Mouse (Mus musculus) cerebral cortex, adult 2 months (tissue): Measurements from ENCODE around the gene Malsu1.

Experiments used
- WGBS: fragments of 180-500 bp; shearing (Covaris S2); methylation state at CpG from one replicate; pipeline ENCODE4 v1.1.7; 2018; 5-methylcytosine and 5-hydroxymethylcytosine counted together

The Malsu1 gene

DNA sequence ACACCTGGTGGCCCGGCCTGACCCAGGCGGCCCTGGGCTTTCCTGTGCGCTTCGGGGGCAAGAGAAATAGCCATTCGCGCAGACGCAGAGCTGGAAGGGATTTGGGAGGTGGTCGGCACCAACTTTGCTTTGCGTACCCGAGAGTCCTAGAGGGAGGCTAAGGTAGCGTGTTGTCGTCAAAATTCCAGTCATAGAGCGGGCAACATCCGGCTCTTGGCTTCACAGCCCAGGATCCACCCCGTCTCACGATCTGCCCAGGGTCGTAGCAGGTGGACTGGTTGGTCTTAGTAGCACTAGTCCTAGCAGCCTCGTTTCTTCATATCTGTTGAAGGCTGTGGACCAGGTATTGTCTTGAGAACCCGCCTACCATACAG lies 509 bp downstream of the Malsu1 start:
- under 1% methylated on average over 19 of the region's 19 CpGs for WGBS

DNA sequence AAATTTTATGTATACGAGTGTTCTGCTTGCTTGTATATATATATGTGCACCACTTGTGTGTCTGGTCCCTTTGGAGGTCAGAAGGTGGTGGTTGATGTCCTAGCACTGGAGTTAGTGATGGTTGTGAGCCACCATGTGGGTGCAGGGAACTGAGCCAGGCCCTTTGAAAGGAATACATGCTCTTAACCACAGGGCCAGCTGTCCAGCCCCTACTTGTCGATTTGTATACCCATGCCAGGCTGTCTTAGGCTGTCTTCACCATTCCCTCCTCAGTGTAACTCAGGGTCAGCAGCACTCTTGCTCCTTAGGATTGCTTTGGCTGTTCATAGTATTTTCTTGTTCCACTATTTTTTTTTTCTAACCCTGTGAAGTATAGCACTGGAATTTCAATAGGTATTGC lies 4.3 kb downstream of the Malsu1 start:
- 73% methylated on average over 2 of the region's 2 CpGs for WGBS

DNA sequence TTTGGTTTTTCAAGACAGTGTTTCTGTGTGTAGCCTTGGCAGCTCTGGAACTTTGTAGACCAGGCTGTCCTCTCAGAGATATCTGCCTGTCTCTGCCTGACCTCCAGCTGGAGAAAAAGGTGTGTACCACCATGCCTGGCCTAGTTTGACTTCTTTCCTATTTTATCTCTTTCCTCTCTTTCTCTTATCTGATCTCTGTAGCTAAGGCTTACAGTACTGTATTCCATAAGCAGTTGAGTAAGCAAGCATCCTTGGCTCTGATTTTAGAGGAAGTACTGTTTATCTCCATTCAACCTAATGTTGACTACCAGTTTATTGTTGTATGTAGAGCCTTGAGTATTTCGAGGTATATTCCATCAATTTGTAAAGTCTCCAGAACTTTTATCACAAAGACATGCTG lies 5.7 kb downstream of the Malsu1 start:
- 76% methylated on average over 1 of the region's 1 CpGs for WGBS

DNA sequence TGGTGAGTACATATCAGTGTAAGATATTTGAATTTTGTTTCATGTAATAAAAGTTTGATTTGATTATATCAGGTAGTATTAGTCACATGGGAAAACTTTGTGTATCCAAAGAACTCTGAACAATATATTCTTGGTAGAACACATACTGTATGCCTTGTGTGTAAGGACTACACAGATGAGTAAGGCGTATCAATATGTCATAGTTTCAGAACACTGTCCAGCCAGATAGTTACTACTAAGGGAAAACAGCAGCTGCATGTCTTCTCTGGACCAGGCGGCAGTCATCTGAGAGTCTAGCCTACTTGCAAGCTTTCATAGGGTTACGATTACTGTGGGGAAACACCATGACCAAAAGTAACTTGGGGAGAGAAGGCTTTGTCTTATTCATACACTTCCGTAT lies 9.4 kb downstream of the Malsu1 start:
- 98% methylated on average over 4 of the region's 4 CpGs for WGBS

DNA sequence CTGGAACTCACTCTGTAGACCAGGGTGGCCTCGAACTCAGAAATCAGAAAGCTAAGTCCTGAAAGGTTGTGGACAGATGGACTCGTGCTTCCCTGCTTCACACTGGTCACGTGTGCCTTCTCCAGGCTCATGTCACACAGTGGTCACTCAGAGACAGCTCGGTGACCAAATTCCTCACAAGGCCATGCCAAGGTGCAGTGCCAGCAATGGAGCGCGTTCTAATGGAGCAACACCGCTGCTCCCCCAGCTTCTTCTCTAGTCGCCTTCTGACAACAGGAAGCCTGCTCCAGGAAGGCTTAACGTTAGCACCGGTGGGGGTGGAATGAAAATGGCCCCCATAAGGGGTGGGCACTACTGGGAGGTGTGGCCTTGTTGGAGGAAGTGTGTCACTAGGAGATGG lies 21.4 kb downstream of the Malsu1 start:
- 77% methylated on average over 10 of the region's 10 CpGs for WGBS

DNA sequence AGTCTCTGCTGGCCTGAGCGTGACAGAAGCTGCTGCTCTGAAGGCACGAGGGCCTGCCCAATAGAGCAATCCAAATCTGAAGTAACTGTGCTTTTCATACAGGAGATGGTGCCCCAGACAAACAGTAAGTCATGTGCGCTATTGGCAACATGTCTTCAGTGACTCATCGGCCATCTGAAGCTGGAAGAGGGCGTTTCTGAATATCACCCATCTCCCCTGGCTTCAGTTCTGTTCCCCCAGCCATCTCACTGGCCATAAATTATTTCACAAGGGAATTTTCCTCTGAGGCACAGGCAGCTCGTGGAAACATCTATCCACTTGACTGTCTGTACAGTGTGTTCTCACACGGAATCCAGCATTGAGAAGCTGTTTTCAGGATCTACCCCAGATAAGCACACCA lies 22.8 kb downstream of the Malsu1 start:
- 23% methylated on average over 7 of the region's 7 CpGs for whole genome bisulfite sequencing

DNA sequence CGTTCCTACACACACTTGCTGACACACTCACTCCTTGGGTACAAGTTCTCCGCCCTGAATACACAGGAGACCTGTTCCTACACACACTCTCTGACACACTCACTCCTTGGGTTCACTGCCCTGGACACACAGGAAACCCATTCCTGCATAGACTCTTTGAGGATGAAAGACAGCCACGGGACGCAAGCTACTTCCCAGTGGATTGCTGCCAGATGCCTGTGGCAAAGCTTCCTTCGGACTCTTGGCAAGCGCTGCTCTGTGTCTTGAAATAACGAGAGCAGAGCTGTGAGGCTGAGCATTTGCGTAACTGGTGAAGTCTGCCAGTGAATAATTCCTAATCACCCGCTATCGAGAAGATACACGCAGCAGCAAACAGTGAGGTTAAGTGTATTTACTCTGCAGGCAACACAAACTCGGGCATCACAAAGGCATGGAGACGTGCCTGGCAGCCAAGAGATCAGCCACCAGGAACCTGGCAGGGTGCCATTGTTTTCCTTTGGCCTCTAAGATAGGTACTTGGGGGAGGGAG lies 23.4 kb downstream of the Malsu1 start:
- WGBS, result 20% methylated on average over 13 of the region's 13 CpGs

DNA sequence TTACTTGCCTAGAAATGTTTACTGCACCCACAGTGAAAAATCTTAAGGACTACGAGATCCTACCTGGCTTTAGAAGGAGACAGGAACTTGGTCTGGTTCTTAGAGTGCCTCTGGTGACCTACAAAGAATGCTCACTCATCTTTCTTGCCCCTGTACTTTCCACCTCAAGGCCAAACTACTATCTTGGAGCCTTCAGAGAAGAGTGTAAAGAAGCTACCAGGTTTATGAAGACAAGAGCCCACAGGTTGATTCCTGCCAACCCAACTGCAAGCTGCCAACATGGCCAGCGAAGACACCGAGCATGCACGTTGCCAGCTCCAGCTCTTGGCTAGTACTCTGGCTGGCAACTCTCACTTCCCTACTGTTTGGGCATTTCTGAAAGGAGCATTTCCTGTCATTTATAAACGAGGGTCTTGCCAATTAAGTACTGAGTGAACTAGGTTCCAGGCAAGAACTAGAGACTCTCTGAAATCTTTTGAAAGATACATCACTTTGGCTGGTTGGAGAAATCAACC lies 24.1 kb downstream of the Malsu1 start:
- 38% methylated on average over 5 of the region's 5 CpGs for WGBS

DNA sequence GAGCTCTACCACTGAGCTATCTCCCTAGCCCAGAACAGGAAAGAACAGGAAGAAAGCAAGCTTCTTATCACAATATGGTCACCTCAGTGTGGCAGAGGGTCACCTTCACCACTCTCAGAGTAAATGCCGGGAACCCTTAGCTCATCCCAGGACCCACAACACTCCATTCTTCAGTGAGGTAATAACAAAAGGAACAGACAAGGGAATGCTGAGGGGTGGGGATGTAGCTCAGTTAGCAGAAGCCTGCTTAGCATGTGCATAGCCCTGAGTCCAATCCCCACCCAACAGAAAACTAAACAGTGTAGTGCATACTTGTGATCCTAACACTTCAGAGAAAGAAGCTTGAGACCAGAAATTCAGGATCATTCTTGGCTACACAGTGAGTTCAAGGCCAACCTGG lies 25.5 kb downstream of the Malsu1 start:
- 92% methylated on average over 1 of the region's 1 CpGs for WGBS

DNA sequence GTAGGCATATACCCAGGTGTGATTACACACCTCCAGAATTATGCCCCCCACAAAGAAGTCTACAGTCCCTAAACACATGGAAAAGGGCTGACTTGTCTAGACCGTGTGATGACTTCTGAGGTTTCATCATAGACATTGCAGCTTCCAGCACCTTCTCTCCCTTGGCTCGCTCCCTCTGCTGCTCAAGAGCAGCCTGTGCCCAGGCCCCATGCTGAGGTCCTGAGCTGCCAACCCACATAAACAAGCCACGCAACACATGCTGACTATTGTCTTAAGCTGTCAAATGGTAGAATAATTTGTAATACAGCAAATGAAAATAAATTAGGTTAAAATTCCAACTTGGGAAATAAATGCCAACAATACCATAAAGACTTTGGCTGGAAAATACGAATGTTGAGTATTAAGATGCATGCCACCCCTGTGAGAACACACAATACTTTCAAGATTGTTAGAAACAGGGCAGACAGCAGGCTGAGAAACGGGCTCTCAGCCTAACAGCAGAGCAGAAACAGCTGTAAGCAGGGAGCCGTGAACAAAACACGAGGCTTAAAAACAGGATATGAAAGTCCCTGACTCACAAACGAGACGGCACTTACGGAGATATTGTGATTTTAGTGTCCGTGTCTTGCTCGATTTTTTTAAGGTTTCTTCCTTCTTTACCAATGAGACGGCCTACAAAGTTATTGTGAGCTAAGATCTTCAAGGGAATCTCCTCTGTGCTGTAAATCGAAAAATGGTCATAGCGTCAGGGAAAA lies 33.3 kb downstream of the Malsu1 start:
- WGBS, result 77% methylated on average over 15 of the region's 15 CpGs

DNA sequence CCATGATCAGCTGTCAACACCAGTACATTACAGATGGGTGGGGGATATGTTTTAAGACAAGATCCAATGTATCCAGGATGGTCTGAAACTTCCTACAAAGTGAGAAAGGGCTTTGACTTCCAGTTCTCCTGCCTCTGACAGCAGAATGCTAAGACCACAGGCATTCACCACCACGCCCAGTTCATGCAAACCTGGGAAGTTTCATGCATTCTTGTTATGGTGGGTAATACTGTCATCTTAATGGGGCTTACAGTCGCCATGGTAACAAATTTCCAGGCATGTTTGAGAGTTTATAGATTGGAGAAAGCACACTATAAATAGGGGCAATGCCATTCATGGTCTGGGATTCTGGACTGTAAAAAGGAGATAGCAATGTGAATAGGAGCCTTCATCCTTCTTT lies 35.6 kb downstream of the Malsu1 start:
- WGBS, result 83% methylated on average over 2 of the region's 2 CpGs

DNA sequence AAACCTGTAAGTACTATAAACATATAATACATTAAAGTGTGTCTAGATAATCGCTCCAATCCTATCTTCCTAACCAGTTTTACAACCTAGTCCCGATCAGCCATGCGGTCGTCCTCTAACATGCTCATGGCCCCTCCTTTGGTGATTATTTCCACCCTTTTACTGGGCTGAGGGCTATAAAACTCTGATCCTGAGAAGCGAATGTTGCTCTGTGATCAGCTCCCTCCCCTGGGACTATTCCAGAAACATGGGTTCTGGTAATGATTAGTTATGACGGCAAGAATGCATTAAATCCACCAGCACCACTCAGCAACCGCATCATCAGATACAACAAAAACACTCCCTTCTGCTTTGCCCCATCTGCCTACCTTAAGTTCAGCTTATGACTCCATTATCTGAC lies 40.3 kb downstream of the Malsu1 start:
- WGBS, result 96% methylated on average over 7 of the region's 7 CpGs

DNA sequence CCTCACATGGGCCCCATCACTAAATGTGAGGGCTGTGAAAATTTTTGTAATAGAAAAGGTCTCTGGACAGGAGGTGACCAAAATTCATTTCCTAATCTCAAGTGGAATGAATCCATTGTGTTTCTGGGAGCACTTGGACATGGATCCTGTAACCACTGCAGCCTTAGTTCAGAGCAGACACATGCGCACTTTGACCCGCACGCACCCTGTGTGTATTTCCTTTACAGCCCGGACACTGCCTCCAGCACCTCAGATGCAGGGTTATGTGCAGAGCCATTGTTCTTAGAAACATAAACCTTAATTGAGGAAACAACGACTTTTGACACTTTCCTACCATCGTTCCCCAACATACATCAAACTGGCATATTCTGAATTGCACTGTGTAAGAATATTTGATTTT lies 40.9 kb downstream of the Malsu1 start:
- 92% methylated on average over 6 of the region's 6 CpGs for WGBS

DNA sequence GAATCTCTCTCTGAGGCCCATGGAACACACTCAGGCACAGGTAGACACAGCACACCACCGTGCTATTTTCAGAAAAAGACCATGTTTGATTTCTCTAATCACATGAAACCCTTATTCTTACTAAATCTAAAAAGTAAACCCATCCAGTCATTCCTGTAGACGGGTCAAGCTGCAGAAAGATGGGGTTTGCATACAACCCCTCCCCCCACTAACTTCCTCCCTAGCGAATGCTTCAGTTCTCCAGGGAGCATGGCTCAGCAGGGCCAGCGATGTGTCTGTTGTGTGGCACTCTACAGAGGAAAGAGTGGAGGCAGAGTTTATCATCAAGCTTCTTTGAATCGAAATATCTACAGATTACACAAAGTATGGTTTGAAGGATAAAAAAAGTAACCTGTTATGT lies 42.0 kb downstream of the Malsu1 start:
- WGBS, result 80% methylated on average over 5 of the region's 5 CpGs

DNA sequence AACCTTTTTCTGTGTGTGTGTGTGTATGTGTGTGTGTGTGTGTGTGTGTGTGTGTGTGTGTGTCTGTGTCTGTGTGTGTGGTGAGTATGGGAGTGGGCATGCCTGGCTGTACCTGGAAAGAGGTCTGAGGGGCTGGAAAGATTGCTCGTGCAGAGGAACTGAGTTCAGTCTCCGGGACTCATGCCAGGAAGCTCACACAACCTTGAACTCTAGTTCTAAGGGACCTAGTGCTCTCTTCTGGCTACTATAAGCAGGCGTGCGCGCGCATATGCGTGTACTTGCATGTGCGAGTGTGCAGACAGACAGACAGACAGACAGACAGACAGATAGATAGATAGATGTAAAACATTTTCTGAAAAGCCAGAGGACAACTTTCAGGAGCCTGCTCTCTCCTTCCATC lies 42.6 kb downstream of the Malsu1 start:
- 86% methylated on average over 8 of the region's 8 CpGs for WGBS

DNA sequence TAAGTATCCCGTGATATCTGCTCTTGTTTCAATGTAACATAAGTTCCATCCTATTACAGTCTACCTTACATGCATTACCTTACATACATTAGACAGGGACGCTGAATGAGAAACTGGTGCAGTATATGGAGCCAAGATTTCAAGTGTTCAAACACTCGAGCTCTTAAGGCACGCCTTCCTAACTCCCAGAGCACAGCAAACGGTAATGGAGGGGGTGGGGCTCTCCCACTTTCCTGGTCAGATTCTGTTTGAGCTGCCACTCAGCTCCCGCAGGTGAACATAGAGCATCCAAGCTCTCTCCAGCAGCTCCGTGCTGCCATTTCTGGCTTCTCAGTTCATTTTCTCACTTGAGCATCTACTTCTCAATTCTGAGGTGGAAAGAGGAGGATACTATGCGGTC lies 44.9 kb downstream of the Malsu1 start:
- 78% methylated on average over 8 of the region's 8 CpGs for WGBS

DNA sequence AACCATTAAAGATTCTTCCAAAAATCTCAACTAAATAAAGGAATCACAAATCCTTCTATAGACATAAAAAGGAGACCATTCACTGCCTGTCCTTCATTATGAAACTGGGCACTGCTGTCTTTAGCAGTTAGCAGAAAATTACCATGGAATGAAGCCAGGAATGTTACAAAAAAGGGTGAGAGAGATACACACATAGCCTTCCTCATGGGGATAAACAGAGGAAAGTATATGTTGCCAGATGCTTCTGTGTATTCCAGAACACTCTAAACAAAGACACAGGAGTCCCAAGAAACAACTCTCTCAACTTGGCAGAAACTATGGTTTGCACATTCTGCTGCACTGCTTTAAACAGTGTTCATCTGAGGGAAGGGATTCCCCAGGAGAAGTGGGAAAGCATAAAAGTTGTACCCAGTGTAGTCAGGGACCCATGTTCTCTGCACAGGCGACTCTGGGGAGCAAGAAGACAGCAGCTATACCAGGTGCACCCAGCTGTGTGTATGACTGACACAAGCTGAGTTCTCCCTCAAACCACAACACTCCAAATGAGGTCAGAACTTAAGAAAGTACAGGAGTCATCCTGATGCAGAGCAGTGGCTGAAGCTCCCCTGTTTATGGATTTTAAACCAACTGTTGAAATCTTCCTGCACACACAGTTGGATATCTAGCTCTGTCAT lies 46.0 kb downstream of the Malsu1 start:
- WGBS, result 69% methylated on average over 1 of the region's 1 CpGs

DNA sequence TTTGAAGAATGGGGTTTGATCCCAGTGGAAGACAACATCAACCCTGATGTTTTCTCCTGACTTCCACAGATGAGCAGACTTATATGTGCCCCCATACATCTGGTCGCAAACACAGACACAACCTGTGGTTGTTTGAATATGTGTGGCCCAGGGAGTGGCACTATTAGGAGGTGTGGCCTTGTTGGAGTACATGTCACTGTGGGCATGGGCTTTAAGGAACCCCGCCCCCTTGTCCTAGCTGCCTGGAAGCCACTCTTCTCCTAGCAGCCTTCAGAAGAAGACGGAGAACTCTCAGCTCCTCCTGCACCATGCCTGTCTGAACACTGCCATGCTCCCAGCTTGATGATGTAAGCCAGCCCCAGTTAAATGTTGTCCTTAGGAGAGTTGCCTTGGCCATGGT lies 46.8 kb downstream of the Malsu1 start:
- WGBS, result 96% methylated on average over 3 of the region's 3 CpGs

DNA sequence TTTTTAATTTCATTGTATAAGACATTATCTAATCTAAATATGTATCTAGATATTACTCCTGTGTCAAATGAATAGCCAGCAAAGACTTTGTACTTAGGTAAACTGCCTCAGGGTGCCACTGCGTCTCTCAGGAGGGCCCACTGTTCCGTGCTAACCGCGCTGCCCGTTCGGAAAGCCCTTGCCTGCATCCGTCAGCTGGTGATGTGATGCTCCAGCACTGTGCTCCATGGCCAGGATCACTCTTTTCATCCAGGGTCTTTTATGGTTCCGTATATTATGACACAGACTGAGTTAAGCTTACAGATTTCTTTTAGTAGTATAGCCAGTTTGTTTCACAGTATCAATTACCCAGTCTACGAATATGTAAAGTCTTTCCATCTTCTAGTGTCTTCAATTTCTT lies 58.3 kb downstream of the Malsu1 start:
- WGBS, result 95% methylated on average over 9 of the region's 9 CpGs

DNA sequence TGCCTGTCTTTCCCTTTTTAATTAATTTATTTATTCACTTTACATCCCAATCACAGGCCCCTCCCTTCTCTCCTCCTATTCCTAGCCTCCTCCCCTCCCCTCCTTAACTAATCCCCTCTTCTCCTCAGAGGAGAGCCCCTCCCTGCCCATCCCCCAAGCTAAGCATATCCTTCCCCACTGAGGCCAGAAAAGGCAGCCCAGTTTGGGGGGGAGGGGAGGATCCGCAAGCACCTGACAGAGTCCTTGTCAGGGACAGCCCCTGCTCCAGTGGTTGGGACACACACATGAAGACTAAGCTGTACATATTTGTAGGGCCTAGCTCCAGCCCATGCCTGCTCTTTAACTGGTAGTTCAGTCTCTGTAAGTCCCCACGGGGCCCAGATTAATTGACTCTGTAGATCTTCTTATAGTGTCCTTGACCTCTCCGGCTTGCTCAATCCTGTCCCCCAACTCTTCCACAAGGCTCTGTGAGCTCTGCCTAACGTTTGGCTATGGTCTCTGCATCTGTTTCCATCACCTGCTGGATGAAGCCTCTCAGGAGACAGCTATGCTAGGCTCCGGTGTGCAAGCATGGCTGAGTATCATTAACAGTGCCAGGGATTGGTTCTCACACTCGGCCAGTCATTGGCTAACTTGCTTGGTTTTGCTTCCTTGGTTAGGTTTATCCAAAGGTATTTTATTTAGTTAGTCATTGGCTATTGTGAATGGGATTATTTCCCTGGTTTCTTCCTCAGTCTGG lies 58.9 kb downstream of the Malsu1 start:
- 79% methylated on average over 6 of the region's 6 CpGs for WGBS
